Mouse (Mus musculus): Measurements from ENCODE around the gene Scn4b. TPM values are rescaled to one million over a fixed set of nuclear protein-coding genes. Genes with fewer than 3 reads are reported as not detected.

Scn4b gene
- polyA plus RNA-seq, 1 experiment from 2014 or later = 0.58 TPM

Other genes starting within 250 kb of the Scn4b start
- gene Atp5l, start 217.7 kb upstream of the Scn4b start, polyA plus RNA-seq (2016; fragmentation: Nextera tagmentation; extraction: Ambion mirVana) = 599 and 650 TPM in 2 replicates
- gene Ube4a, start 172.8 kb upstream of the Scn4b start, polyA plus RNA-seq (2016; fragmentation: Nextera tagmentation; extraction: Ambion mirVana) = 22.7 and 25.0 TPM in 2 replicates
- 0.31 TPM in 1 of 2 replicates, not detected in the other for gene Cd3g, start 158.0 kb upstream of the Scn4b start, polyA plus RNA-seq (2016; fragmentation: Nextera tagmentation; extraction: Ambion mirVana)
- not detected in 2 replicates for gene Cd3d, start 156.6 kb upstream of the Scn4b start, polyA plus RNA-seq (2016; fragmentation: Nextera tagmentation; extraction: Ambion mirVana)
- gene Cd3e, start 128.8 kb upstream of the Scn4b start, polyA plus RNA-seq (2016; fragmentation: Nextera tagmentation; extraction: Ambion mirVana) = not detected in 2 replicates
- gene Mpzl2, start 98.6 kb upstream of the Scn4b start, polyA plus RNA-seq (2016; fragmentation: Nextera tagmentation; extraction: Ambion mirVana) = 2.8 and 4.3 TPM in 2 replicates
- 2.0 and 2.6 TPM in 2 replicates for gene Mpzl3, start 83.2 kb upstream of the Scn4b start, polyA plus RNA-seq (2016; fragmentation: Nextera tagmentation; extraction: Ambion mirVana)
- gene Jaml, start 59.2 kb upstream of the Scn4b start, polyA plus RNA-seq (2016; fragmentation: Nextera tagmentation; extraction: Ambion mirVana) = 0.38 and 0.60 TPM in 2 replicates
- 3.5 and 4.3 TPM in 2 replicates for gene Scn2b, start 20.6 kb upstream of the Scn4b start, polyA plus RNA-seq (2016; fragmentation: Nextera tagmentation; extraction: Ambion mirVana)
- not detected in 2 replicates for gene BC049352, start 43.6 kb downstream of the Scn4b start, polyA plus RNA-seq (2016; fragmentation: Nextera tagmentation; extraction: Ambion mirVana)
- gene Tmprss4, start 65.7 kb downstream of the Scn4b start, polyA plus RNA-seq (2016; fragmentation: Nextera tagmentation; extraction: Ambion mirVana) = 0.22 TPM in 1 of 2 replicates, not detected in the other
- 0.65 and 0.71 TPM in 2 replicates for gene Il10ra, start 130.8 kb downstream of the Scn4b start, polyA plus RNA-seq (2016; fragmentation: Nextera tagmentation; extraction: Ambion mirVana)
- 0.11 and 0.12 TPM in 2 replicates for gene Tmprss13, start 180.7 kb downstream of the Scn4b start, polyA plus RNA-seq (2016; fragmentation: Nextera tagmentation; extraction: Ambion mirVana)
- gene Fxyd6, start 231.8 kb downstream of the Scn4b start, polyA plus RNA-seq (2016; fragmentation: Nextera tagmentation; extraction: Ambion mirVana) = 155 and 167 TPM in 2 replicates

Data from hindbrain, embryonic 10.5 days (tissue).